Mouse (Mus musculus): Measurements from ENCODE around the gene Bin2. TPM values are rescaled to one million over a fixed set of nuclear protein-coding genes. Genes with fewer than 3 reads are reported as not detected.
A peak's percentile ranks its signal among the peaks of the same experiment; 100 is the strongest.

Bin2 gene
- total and polyA plus RNA-seq, 3 experiments, result 1.6 to 3.0 (median 2.0) TPM

GRCm38 (mm10) chr15:100630126-100630525 is 39.2 kb downstream of the Bin2 start:
- no peak overlapping the region for H3K9ac ChIP-seq (ENCODE audit: low read depth, low read length)
- TF ChIP-seq POLR2A (IDR thresholded peaks at IDR 0.05; ENCODE audit: insufficient read depth, low read depth, low read length), result no peak
- no peak for TF ChIP-seq CTCF (IDR thresholded peaks at IDR 0.05)
- no peak for TF ChIP-seq EP300 (IDR thresholded peaks at IDR 0.05; ENCODE audit: insufficient read depth, low read depth, low read length)
- no peak overlapping the region for H3K27ac ChIP-seq
- no peak overlapping the region for H3K4me3 ChIP-seq
- DNase-seq, result no peak
- H3K36me3 ChIP-seq (ENCODE audit: control insufficient read depth, insufficient read depth, low read length), result no peaks in the 10 kb centered on the region; the same call in 1 of the 2 replicates
- peaks cover 12% of the 10 kb centered on the region for H3K4me1 ChIP-seq (ENCODE audit: control insufficient read depth, insufficient read depth, low read length)
- 88% methylated on average over 3 of the region's 3 CpGs for WGBS
- H3K27me3 ChIP-seq (ENCODE audit: control insufficient read depth, insufficient read depth, low read length), result no peaks in the 10 kb centered on the region
- intact Hi-C loops (cut with DNase I), result no loop called here
- H3K79me2 ChIP-seq (replicated peaks; ENCODE audit: control insufficient read depth, insufficient read depth, low read length), result no peaks in the 10 kb centered on the region

GRCm38 (mm10) chr15:100628797-100629196 is 40.6 kb downstream of the Bin2 start:
- no peak overlapping the region for H3K9ac ChIP-seq (ENCODE audit: low read depth, low read length)
- H3K79me2 ChIP-seq (replicated peaks; ENCODE audit: control insufficient read depth, insufficient read depth, low read length), result no peaks in the 10 kb centered on the region
- no peaks in the 10 kb centered on the region; the same call in 1 of the 2 replicates for H3K36me3 ChIP-seq (ENCODE audit: control insufficient read depth, insufficient read depth, low read length)
- 33% methylated on average over 7 of the region's 7 CpGs for WGBS
- H3K4me1 ChIP-seq (ENCODE audit: control insufficient read depth, insufficient read depth, low read length), result peaks cover 12% of the 10 kb centered on the region
- H3K4me3 ChIP-seq, result no peak overlapping the region
- H3K27me3 ChIP-seq (ENCODE audit: control insufficient read depth, insufficient read depth, low read length), result no peaks in the 10 kb centered on the region
- intact Hi-C loops (cut with DNase I), result no loop called here
- DNase-seq, result no peak
- TF ChIP-seq POLR2A (IDR thresholded peaks at IDR 0.05; ENCODE audit: insufficient read depth, low read depth, low read length), result no peak
- no peak for TF ChIP-seq EP300 (IDR thresholded peaks at IDR 0.05; ENCODE audit: insufficient read depth, low read depth, low read length)
- no peak for TF ChIP-seq CTCF (IDR thresholded peaks at IDR 0.05)
- H3K27ac ChIP-seq, result no peak overlapping the region; the same call in 1 of the 2 replicates

GRCm38 (mm10) chr15:100627774-100628370 is 41.5 kb downstream of the Bin2 start:
- Histone ChIP-seq H3K27ac (peak overlapping the region; percentile 54), H3K36me3 (ENCODE audit: control insufficient read depth, insufficient read depth, low read length) (no peaks in the 10 kb centered on the region; the same call in 1 of the 2 replicates), H3K9ac (ENCODE audit: low read depth, low read length) (no peak overlapping the region), H3K4me3 (no peak overlapping the region), H3K79me2 (replicated peaks; ENCODE audit: control insufficient read depth, insufficient read depth, low read length) (no peaks in the 10 kb centered on the region; the same call in 1 of the 2 replicates), H3K27me3 (ENCODE audit: control insufficient read depth, insufficient read depth, low read length) (no peaks in the 10 kb centered on the region), H3K4me1 (ENCODE audit: control insufficient read depth, insufficient read depth, low read length) (peaks cover 11% of the 10 kb centered on the region)
- intact Hi-C loops (cut with DNase I), result no loop called here
- TF ChIP-seq POLR2A (IDR thresholded peaks at IDR 0.05; ENCODE audit: insufficient read depth, low read depth, low read length), result no peak
- TF ChIP-seq CTCF (IDR thresholded peaks at IDR 0.05), result no peak
- TF ChIP-seq EP300 (IDR thresholded peaks at IDR 0.05; ENCODE audit: insufficient read depth, low read depth, low read length), result no peak
- no peak for DNase-seq
- 20% methylated on average over 11 of the region's 11 CpGs for WGBS

GRCm38 (mm10) chr15:100627287-100627686 is 42.1 kb downstream of the Bin2 start:
- no peak overlapping the region for H3K9ac ChIP-seq (ENCODE audit: low read depth, low read length)
- H3K27me3 ChIP-seq (ENCODE audit: control insufficient read depth, insufficient read depth, low read length), result no peaks in the 10 kb centered on the region
- TF ChIP-seq CTCF (IDR thresholded peaks at IDR 0.05) (no peak), EP300 (IDR thresholded peaks at IDR 0.05; ENCODE audit: insufficient read depth, low read depth, low read length) (no peak), POLR2A (IDR thresholded peaks at IDR 0.05; ENCODE audit: insufficient read depth, low read depth, low read length) (no peak)
- no peak overlapping the region for H3K4me3 ChIP-seq
- no peaks in the 10 kb centered on the region; the same call in 1 of the 2 replicates for H3K79me2 ChIP-seq (replicated peaks; ENCODE audit: control insufficient read depth, insufficient read depth, low read length)
- WGBS, result 38% methylated on average over 10 of the region's 10 CpGs
- peak overlapping the region; percentile 54; the same call in 1 of the 2 replicates for H3K27ac ChIP-seq
- no peak for DNase-seq
- peaks cover 12% of the 10 kb centered on the region for H3K4me1 ChIP-seq (ENCODE audit: control insufficient read depth, insufficient read depth, low read length)
- intact Hi-C loops (cut with DNase I), result no loop called here
- H3K36me3 ChIP-seq (ENCODE audit: control insufficient read depth, insufficient read depth, low read length), result no peaks in the 10 kb centered on the region; the same call in 1 of the 2 replicates

GRCm38 (mm10) chr15:100624435-100624834 is 44.9 kb downstream of the Bin2 start:
- H3K9ac ChIP-seq (ENCODE audit: low read depth, low read length), result no peak overlapping the region
- H3K4me1 ChIP-seq (ENCODE audit: control insufficient read depth, insufficient read depth, low read length), result peaks cover 12% of the 10 kb centered on the region
- H3K79me2 ChIP-seq (replicated peaks; ENCODE audit: control insufficient read depth, insufficient read depth, low read length), result no peaks in the 10 kb centered on the region; the same call in 1 of the 2 replicates
- 91% methylated on average over 3 of the region's 3 CpGs for WGBS
- H3K27me3 ChIP-seq (ENCODE audit: control insufficient read depth, insufficient read depth, low read length), result no peaks in the 10 kb centered on the region
- H3K36me3 ChIP-seq (ENCODE audit: control insufficient read depth, insufficient read depth, low read length), result peaks cover 10% of the 10 kb centered on the region
- intact Hi-C loops (cut with DNase I), result no loop called here
- TF ChIP-seq EP300 (IDR thresholded peaks at IDR 0.05; ENCODE audit: insufficient read depth, low read depth, low read length) (no peak), POLR2A (IDR thresholded peaks at IDR 0.05; ENCODE audit: insufficient read depth, low read depth, low read length) (no peak), CTCF (IDR thresholded peaks at IDR 0.05) (no peak)
- no peak overlapping the region for H3K4me3 ChIP-seq
- DNase-seq, result no peak
- H3K27ac ChIP-seq, result no peak overlapping the region

- Histone ChIP-seq H3K27ac (no peak overlapping the region), H3K27me3 (ENCODE audit: control insufficient read depth, insufficient read depth, low read length) (no peaks in the 10 kb centered on the region), H3K79me2 (replicated peaks; ENCODE audit: control insufficient read depth, insufficient read depth, low read length) (no peaks in the 10 kb centered on the region; the same call in 1 of the 2 replicates), H3K4me1 (ENCODE audit: control insufficient read depth, insufficient read depth, low read length) (peaks cover 11% of the 10 kb centered on the region), H3K36me3 (ENCODE audit: control insufficient read depth, insufficient read depth, low read length) (peaks cover 15% of the 10 kb centered on the region), H3K9ac (ENCODE audit: low read depth, low read length) (no peak overlapping the region), H3K4me3 (no peak overlapping the region)
- WGBS, result 83% methylated on average over 9 of the region's 9 CpGs
- no peak for DNase-seq
- TF ChIP-seq CTCF (IDR thresholded peaks at IDR 0.05), result no peak
- TF ChIP-seq EP300 (IDR thresholded peaks at IDR 0.05; ENCODE audit: insufficient read depth, low read depth, low read length), result no peak
- no peak for TF ChIP-seq POLR2A (IDR thresholded peaks at IDR 0.05; ENCODE audit: insufficient read depth, low read depth, low read length)
- intact Hi-C loops (cut with DNase I), result no loop called here
Measured at GRCm38 (mm10) chr15:100623754-100624153, 45.6 kb downstream of the Bin2 start.

Measured in heart, adult 2 months (tissue).